Mouse (Mus musculus): ENCODE results near the gene Rnf220.

DNA sequence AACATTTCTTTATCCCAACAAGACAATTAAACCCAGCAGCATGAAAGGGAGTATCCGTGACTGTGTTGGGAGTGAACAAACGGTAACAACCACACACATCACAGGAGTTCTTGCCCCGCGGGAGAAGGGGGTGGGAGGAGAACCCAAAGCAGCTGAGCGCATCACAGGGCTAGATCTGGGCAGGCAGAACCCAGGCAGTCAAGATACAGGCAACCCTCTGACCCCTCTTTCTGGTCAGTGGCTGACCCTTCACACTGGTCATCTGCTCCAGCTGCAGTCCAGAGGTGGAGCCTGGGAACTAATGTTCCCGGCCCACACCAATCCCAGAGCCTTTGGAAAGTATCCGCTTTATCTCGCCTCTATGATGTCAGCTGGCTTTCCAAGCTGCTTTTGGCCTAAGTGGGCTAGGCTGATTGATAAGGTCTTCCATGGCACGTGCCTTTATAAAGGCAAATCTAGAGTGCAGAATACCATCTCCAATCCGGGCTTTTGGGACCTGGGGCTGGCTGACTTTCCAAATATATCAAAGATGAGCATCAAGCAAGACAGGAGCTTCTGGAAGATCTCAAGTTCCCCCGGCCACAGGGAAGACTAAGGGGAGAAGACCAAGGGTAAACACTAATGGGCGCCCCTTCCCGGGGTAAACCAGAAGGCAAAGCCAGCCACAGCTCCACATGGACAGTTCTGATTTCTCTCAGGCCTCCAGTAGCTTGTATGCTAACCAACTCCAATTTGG, 11.6 kb downstream of the Rnf220 start:
- no peak for TF ChIP-seq EP300 (IDR thresholded peaks at IDR 0.05)
- TF ChIP-seq CTCF (IDR thresholded peaks at IDR 0.05), result no peak

All from lung, postnatal 0 days (tissue).